In the genomic region with DNA sequence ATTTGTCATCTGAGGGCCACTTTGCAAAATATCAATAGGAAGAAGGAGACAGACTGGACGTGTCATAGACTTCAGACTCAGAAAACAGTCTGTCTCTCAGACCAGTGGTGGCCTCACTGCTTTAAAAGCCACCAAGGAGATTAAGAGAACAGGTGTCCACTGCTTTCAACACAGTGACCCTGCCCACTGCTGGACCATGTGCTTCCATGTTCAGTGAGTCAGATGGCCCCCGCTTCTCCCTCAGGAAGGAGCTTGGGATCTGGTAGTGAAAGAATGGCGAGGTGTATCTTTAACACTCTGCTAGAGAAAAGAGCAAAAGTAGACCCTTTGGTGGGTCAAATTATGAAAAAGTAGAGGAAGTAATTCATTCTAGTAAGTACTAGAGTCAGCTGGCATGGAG, we compare ENCODE assay signal across 22 mouse cellular contexts. TPM values are rescaled to one million over a fixed set of nuclear protein-coding genes. Genes with fewer than 3 reads are reported as not detected.
"Had no signal": no experiment of that assay in that cellular context is flagged by ENCODE, and none has a peak within 500 bp of the region (broad histone marks: within the 10 kb centered on the region; RNA-seq: fewer than 3 reads in every experiment).

No protein-coding gene starts in this region.

- DNase-seq: left cerebral cortex, postnatal 4 days; liver; liver, embryonic 13.5 days; liver, postnatal 0 days; lung, adult 18-20 months; lung, adult 2 months; lung, embryonic 14.5 days; lung, postnatal 10 days; lung, postnatal 14 days; lung, postnatal 36 days; lung, postnatal 4 days; midbrain, embryonic 14.5 days had no signal

RNA-seq across cellular contexts. Expression of gene Pmp22, which starts 18.5 kb away (rescaled TPM):
- total RNA-seq: megakaryocyte progenitor cell, adult 5-6 weeks; megakaryocyte-erythroid progenitor cell, adult 5-6 weeks; monocyte, adult 5-6 weeks had no signal

RNA-seq across cellular contexts. Expression of gene Tekt3, which starts 48.9 kb away (rescaled TPM):
- total RNA-seq: left cerebral cortex, postnatal 10 days; left cerebral cortex, postnatal 14 days; left cerebral cortex, postnatal 25 days; left cerebral cortex, postnatal 36 days; liver, adult 2 months; megakaryocyte progenitor cell, adult 5-6 weeks; megakaryocyte, adult 5-6 weeks; megakaryocyte-erythroid progenitor cell, adult 5-6 weeks; midbrain, postnatal 0 days; monocyte, adult 5-6 weeks had no signal
